13 mouse cellular contexts compared by ENCODE assay signal in the genomic region with DNA sequence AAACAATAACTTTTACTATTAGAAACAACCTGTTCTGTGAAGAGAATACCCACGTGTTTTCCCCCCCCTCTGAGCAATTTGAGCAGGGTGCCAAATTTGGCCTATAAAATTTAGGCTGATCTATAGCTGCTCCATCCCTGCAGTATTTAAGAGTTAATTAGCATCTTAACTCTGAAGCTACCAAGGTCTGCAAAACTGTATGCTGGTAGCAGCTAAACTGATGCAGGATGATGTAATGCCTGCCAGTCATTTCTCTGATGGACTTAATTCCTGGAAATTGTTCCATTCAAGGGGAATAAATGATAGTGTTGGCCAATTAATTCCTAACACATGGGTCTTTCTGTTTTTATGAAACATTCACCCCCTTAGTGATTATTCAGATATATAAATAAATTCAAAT. TPM values are rescaled to one million over a fixed set of nuclear protein-coding genes. Genes with fewer than 3 reads are reported as not detected.
"Had no signal": no experiment of that assay in that cellular context is flagged by ENCODE, and none has a peak within 500 bp of the region (broad histone marks: within the 10 kb centered on the region; RNA-seq: fewer than 3 reads in every experiment).

No protein-coding gene starts in this region.

- H3K4me1 ChIP-seq: neural tube, embryonic 13.5 days had no signal

- H3K27ac ChIP-seq: kidney, postnatal 0 days; layer of hippocampus, adult 2 months; liver, embryonic 14.5 days; neural tube, embryonic 13.5 days had no signal

- H3K9ac ChIP-seq: liver, embryonic 14.5 days had no signal

- H3K27me3 ChIP-seq: neural tube, embryonic 13.5 days had no signal

- H3K9me3 ChIP-seq: neural tube, embryonic 13.5 days had no signal

- H3K36me3 ChIP-seq: neural tube, embryonic 13.5 days had no signal

- DNase-seq: lung, adult 18-20 months; spleen, adult 18-20 months; thymus, adult 18-20 months; thymus, postnatal 14 days had no signal

RNA-seq across cellular contexts. Expression of a gene that starts 0.6 kb away (rescaled TPM):
- polyA plus RNA-seq: liver, embryonic 14.5 days had no signal

RNA-seq across cellular contexts. Expression of a gene that starts 14.1 kb away (rescaled TPM):
- polyA plus RNA-seq: kidney, postnatal 0 days; limb, embryonic 11.5 days; liver, adult 2 months; liver, embryonic 14.5 days; lung, embryonic 16.5 days; midbrain, embryonic 14.5 days; neural tube, embryonic 13.5 days; stomach, embryonic 14.5 days had no signal
